Mouse (Mus musculus) layer of hippocampus, adult 2 months (tissue): ENCODE data around the gene Ahcy. TPM values are rescaled to one million over a fixed set of nuclear protein-coding genes. Genes with fewer than 3 reads are reported as not detected.
"Not testable (repeated sequence)": the region's sequence is repeated elsewhere in the genome, so short reads cannot be mapped to it uniquely, and the experiment has no call there.

Source experiments
- DNase-seq, 2 experiments: peaks; one replicate each; pipeline ENCODE4 v3.0.0; 2022; ENCODE audit warnings: low spot score in 2 of 2
- H3K27ac ChIP-seq: fragments of 200-600 bp; 2 replicates; pipeline ENCODE4 v1.8.1; 2022
- H3K4me3 ChIP-seq: fragments of 200-600 bp; 2 replicates; pipeline ENCODE4 v1.8.1; 2022; ENCODE audit warnings: mild to moderate bottlenecking
- CTCF ChIP-seq: fragments of 200-600 bp; conservative IDR thresholded peaks from 2 replicates; pipeline ENCODE4 v1.8.1; 2022; ENCODE audit warnings: antibody characterized with exemption, mild to moderate bottlenecking, moderate library complexity
- total RNA-seq, 2 experiments: library from RNA; stranded (reverse); gene quantifications; 2 replicates each; pipeline ENCODE4 v1.2.3; 2021

The Ahcy gene
- total RNA-seq, 2 experiments from 2014 or later, result 14.6 to 16.2 TPM

- H3K4me3 ChIP-seq, result no peak overlapping the region
- TF ChIP-seq CTCF, result no peak
- DNase-seq, result no peak
- H3K27ac ChIP-seq, result no peak overlapping the region
These were observed 3.3 kb downstream of the Ahcy start for GRCm38 (mm10) chr2:155071027-155071426.

DNA sequence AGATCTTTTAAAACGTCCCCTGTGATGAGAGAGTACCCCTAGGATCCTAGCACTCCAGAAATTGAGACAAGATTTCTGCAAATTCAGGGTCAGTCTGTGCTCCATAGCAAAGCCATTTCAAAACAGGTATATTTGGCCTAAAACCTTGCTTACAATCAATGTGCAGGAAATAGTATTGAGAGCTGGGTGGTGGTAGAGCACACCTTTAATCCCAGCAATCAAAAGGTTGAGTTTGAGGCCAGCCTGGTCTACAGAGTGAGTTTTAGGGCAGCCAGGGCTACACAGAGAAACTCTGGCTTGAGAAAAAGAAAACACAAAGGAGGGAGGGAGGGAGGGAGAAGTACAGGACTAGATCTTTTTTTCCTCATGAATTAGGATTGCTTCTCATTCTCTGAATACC, 16.9 kb downstream of the Ahcy start:
- H3K4me3 ChIP-seq, result no peak overlapping the region
- H3K27ac ChIP-seq, result no peak overlapping the region
- no peak for TF ChIP-seq CTCF
- DNase-seq, result no peak

DNA sequence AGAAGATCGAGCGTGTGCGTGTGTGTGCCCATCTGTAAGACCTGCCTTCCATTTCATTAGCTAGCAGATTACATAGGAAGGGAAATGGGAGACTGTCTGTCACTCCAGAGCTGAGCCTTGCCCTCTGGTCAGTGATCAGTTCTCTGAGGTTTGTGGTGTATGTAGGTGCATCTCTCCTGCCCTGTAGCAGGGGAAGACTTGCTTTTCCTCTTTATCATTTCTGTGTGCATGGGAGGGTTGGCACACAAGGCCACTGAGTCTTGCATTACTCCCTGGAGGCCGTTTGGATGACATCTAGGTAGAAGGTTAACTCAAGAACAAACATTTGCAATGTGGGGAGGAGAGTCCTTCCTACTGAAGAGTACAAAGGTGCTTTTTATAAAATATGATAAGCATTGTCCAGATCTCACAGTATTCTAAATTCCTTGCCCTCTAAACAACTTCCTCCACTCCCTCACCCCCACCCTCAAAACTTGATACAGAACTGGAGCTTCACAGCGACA, 18.2 kb downstream of the Ahcy start:
- Histone ChIP-seq H3K4me3 (no peak overlapping the region), H3K27ac (no peak overlapping the region)
- DNase-seq, result no peak
- TF ChIP-seq CTCF, result no peak

GRCm38 (mm10) chr2:155054672-155055071, 19.6 kb downstream of the Ahcy start:
- Histone ChIP-seq H3K4me3 (no peak overlapping the region), H3K27ac (no peak overlapping the region)
- no peak for TF ChIP-seq CTCF
- no peak for DNase-seq

DNA sequence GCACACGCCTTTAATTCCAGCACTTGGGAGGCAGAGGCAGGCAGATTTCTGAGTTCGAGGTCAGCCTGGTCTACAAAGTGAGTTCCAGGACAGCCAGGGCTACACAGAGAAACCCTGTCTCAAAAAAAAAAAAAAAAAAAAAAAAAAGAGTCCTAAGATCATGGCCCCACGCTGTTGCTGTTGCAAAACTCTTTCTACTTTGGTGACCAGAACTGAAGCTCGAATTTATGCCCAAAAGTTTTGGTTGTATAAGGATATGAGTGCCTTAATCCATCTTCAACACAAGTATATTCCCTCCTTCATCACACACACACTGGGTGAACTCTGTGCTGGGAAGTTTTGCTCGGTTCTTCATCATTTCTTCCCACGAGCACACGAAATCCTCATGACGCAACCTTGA, 20.8 kb downstream of the Ahcy start:
- not testable (repeated sequence) for H3K27ac ChIP-seq, DNase-seq, H3K4me3 ChIP-seq

- DNase-seq, result peak in 1 of 2 experiments; percentile 22
These were observed 21.6 kb downstream of the Ahcy start for GRCm38 (mm10) chr2:155052681-155053080.

DNA sequence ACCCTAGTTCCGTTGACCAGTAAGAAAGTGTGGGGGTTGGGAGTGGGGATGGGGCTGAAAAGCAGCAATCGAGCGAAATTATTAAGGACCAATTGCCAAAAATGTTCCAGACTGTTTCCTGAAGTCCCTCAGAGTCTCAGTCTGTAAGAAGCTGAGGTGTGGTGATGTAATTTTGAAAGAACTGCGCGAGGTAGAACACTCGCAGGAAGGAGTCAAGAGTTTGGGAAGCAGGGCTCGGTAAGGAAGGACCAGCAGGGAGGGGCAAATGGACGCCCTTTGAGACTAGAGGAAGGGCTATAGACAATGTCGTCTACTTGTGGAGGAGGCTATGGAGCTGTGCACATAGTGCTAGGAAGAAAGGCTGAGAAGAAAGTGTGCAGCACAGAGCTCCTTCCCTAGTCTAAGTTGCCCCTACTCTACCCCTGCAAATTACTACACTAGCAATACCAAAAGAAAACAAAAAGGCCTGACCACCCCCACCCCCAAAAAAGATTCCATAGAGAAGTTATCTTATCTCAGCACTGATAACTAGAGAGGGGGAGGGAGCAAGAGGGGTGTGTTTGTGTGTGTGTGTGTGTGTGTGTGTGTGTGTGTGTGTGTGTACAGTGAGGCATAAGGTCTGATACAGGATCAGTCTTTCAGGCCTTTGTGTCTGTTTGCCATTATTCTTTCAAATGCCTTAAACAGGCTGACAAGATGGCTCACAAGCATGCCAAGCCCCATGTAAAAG, 22.5 kb downstream of the Ahcy start:
- peak overlapping the region; percentile 65 for H3K4me3 ChIP-seq
- DNase-seq, result no peak
- no peak for TF ChIP-seq CTCF

More at GRCm38 (mm10) chr2:155052681-155053080, 21.6 kb downstream of the Ahcy start:
- Histone ChIP-seq H3K4me3 (no peak overlapping the region), H3K27ac (no peak overlapping the region; the same call in 1 of the 2 replicates)
- no peak for TF ChIP-seq CTCF

DNA sequence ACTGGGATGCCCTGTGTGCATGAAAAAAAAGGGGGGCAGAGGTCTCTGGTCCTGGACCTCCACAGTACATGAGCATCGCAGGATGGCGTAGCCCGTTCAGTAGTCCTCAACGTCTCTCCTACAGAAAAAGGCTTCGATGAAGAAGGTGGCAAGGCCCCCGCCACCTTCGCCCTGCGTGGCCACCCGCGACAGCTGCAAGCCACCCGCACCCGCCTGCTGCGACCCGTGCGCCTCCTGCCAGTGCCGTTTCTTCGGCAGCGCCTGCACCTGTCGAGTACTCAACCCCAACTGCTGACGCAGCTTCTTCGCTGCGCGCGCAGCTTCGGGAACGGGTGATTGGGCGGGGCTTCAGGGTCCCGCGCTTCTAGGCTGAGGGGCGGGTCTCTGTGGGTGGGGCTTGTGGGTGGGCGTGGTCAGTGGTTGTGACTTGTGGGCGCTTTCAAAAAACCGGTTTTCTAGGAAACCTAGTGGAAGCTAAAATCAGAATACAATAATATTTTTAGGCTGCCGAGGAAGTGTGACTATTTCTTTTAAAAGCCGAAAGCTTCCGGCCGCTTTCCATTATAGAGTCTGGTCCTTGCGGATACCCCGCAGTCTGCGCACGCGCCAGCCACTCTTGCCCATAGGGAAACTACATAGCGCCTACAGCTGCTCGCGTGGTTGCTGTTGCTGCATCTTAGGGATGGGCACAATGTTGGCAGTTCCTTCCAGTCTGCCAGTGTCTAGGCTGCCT, 23.6 kb downstream of the Ahcy start:
- no peak for TF ChIP-seq CTCF
- peak overlapping the region; percentile 65 for H3K4me3 ChIP-seq
- H3K27ac ChIP-seq, result peak overlapping the region; percentile 98
- DNase-seq, result peak; percentile 88 to 95

More for the DNA sequence above, 22.5 kb downstream of the Ahcy start:
- H3K27ac ChIP-seq, result peak overlapping the region; percentile 98

DNA sequence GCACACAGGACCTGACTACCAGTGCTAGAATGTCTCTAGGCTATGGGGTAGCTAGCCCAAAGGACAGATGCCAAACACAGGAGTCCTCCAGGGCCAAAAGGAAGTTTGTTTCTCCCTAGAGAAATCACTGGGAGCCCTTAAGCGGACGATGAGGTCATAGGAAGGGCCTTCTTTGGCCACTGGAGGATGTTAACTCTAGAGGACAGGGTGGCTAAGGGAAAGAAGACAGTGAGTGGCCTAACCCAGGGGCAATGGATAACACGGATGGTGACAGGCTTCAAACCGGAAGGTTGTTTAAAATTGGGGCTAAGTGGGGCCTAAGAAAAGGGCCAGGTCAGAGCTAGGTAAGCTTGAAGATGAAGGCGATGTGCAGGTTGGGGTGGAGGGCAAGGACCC, 24.2 kb downstream of the Ahcy start:
- no peak for DNase-seq

GRCm38 (mm10) chr2:155047452-155048178, 26.7 kb downstream of the Ahcy start:
- H3K4me3 ChIP-seq, result no peak overlapping the region
- no peak overlapping the region for H3K27ac ChIP-seq
- DNase-seq, result no peak
- TF ChIP-seq CTCF, result no peak

More for the DNA sequence above, 24.2 kb downstream of the Ahcy start:
- TF ChIP-seq CTCF, result no peak
- Histone ChIP-seq H3K27ac (peak overlapping the region; percentile 98), H3K4me3 (peak overlapping the region; percentile 65)

- no peak for DNase-seq
- no peak for TF ChIP-seq CTCF
- Histone ChIP-seq H3K27ac (no peak overlapping the region), H3K4me3 (no peak overlapping the region)
These were observed 27.5 kb downstream of the Ahcy start for GRCm38 (mm10) chr2:155046803-155047202.

- no peak for TF ChIP-seq CTCF
These were observed 29.2 kb downstream of the Ahcy start for GRCm38 (mm10) chr2:155045075-155045474.

GRCm38 (mm10) chr2:155044542-155044941, 29.8 kb downstream of the Ahcy start:
- DNase-seq, result no peak
- no peak for TF ChIP-seq CTCF

More at GRCm38 (mm10) chr2:155045075-155045474, 29.2 kb downstream of the Ahcy start:
- DNase-seq, result no peak
- no peak overlapping the region for H3K27ac ChIP-seq
- H3K4me3 ChIP-seq, result no peak overlapping the region

More at GRCm38 (mm10) chr2:155044542-155044941, 29.8 kb downstream of the Ahcy start:
- Histone ChIP-seq H3K27ac (no peak overlapping the region), H3K4me3 (no peak overlapping the region)
